In the genomic region with DNA sequence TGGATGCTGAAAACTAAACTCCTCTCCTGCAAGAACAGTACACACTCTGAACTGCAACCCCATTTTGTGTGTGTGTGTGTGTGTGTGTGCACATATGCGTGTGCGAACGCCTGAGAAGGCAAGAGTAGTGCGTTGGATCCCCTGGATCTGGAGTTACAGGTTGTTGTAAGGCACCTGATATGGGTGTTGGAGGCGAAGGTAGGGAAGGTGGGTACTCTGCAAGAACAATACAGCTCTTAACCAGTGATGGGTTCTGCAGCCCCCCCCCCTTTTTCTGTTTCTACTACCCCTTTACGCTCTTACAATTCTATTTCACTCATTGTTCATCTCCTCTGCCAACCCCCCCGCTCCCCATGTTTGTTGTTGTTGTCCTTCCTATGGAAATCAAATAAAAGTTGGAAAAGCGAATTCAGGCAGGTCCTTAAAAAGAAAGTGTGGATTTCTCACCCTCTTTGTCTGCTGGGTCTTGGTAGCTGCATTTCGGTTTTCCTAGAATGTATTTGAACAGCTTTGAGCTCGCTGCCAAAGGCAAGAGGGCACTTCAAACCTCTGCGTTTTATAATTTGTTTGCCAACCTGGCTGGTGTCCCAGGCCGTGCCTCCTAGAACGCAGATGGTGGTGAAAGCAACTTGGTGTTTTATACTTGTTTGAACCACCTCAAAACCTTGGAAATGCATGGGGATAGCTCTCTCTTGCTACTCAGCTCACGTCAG, we compare ENCODE assay signal across 9 mouse cellular contexts. TPM values are rescaled to one million over a fixed set of nuclear protein-coding genes. Genes with fewer than 3 reads are reported as not detected.
DNase-seq lines count a peak whose midpoint lies in the region; ATAC-seq and TF ChIP-seq lines count a peak whose summit lies in the region.
"Had no signal": no experiment of that assay in that cellular context is flagged by ENCODE, and none has a peak within 500 bp of the region (broad histone marks: within the 10 kb centered on the region; RNA-seq: fewer than 3 reads in every experiment).

No protein-coding gene starts in this region.

- no peak overlapping the region for H3K4me3 ChIP-seq in forebrain, embryonic 14.5 days (ENCODE audit: low read depth, low read length)
- no peak overlapping the region for H3K4me3 ChIP-seq in forebrain, embryonic 12.5 days (replicated peaks)
- H3K4me3 ChIP-seq in liver, adult 2 months (ENCODE audit: insufficient read depth, low read depth, low read length), result no peak overlapping the region
- H3K4me3 ChIP-seq in liver, embryonic 12.5 days, result no peak overlapping the region
- no peak overlapping the region for H3K4me3 ChIP-seq in midbrain, embryonic 15.5 days
- H3K4me3 ChIP-seq: megakaryocyte, embryonic 14.5 days had no signal

- H3K36me3 ChIP-seq in forebrain, embryonic 14.5 days (ENCODE audit: control insufficient read depth, insufficient read depth, low read length), result no peaks in the 10 kb centered on the region
- no peaks in the 10 kb centered on the region for H3K36me3 ChIP-seq in forebrain, embryonic 12.5 days (replicated peaks)
- H3K36me3 ChIP-seq in liver, adult 2 months (ENCODE audit: control insufficient read depth, insufficient read depth, low read length), result no peaks in the 10 kb centered on the region
- no peaks in the 10 kb centered on the region for H3K36me3 ChIP-seq in liver, embryonic 12.5 days
- H3K36me3 ChIP-seq in midbrain, embryonic 15.5 days (replicated peaks), result no peaks in the 10 kb centered on the region

- no peaks in the 10 kb centered on the region for H3K27me3 ChIP-seq in forebrain, embryonic 14.5 days (replicated peaks; ENCODE audit: control insufficient read depth, insufficient read depth, low read length)
- peaks cover 14% of the 10 kb centered on the region for H3K27me3 ChIP-seq in forebrain, embryonic 12.5 days
- no peaks in the 10 kb centered on the region; the same call in 1 of the 2 replicates for H3K27me3 ChIP-seq in liver, adult 2 months (ENCODE audit: control insufficient read depth, insufficient read depth, low read length)
- H3K27me3 ChIP-seq in liver, embryonic 12.5 days (replicated peaks), result no peaks in the 10 kb centered on the region
- H3K27me3 ChIP-seq in midbrain, embryonic 15.5 days (replicated peaks), result no peaks in the 10 kb centered on the region
- H3K27me3 ChIP-seq: megakaryocyte, embryonic 14.5 days had no signal

- peak; percentile 60 for ATAC-seq in forebrain, embryonic 14.5 days
- ATAC-seq in forebrain, embryonic 12.5 days (ENCODE audit: low FRiP score), result no peak
- ATAC-seq in liver, embryonic 12.5 days, result no peak
- ATAC-seq in midbrain, embryonic 15.5 days (replicated peaks), result no peak

- TF ChIP-seq POLR2A in liver, adult 2 months (IDR thresholded peaks at IDR 0.05; ENCODE audit: extremely low read depth, insufficient read depth, low read length), result no peak

- no peaks in the 10 kb centered on the region for H3K79me2 ChIP-seq in liver, adult 2 months (ENCODE audit: control insufficient read depth, insufficient read depth, low read length)

- no peaks in the 10 kb centered on the region for H3K9me3 ChIP-seq in forebrain, embryonic 14.5 days (replicated peaks; ENCODE audit: control insufficient read depth, low read length)
- no peaks in the 10 kb centered on the region for H3K9me3 ChIP-seq in forebrain, embryonic 12.5 days
- no peaks in the 10 kb centered on the region for H3K9me3 ChIP-seq in liver, embryonic 12.5 days (replicated peaks)
- no peaks in the 10 kb centered on the region for H3K9me3 ChIP-seq in midbrain, embryonic 15.5 days
- H3K9me3 ChIP-seq: megakaryocyte, embryonic 14.5 days had no signal

- H3K9ac ChIP-seq in forebrain, embryonic 14.5 days (ENCODE audit: low read length), result no peak overlapping the region
- no peak overlapping the region for H3K9ac ChIP-seq in forebrain, embryonic 12.5 days
- no peak overlapping the region for H3K9ac ChIP-seq in liver, adult 2 months (ENCODE audit: low read depth, low read length)
- H3K9ac ChIP-seq in liver, embryonic 12.5 days, result no peak overlapping the region
- H3K9ac ChIP-seq in midbrain, embryonic 15.5 days, result no peak overlapping the region

- TF ChIP-seq CTCF in liver, adult 2 months (IDR thresholded peaks at IDR 0.05; ENCODE audit: low read depth, low read length), result no peak

- DNase-seq in forebrain, embryonic 14.5 days (ENCODE audit: low spot score), result peak; percentile 82
- DNase-seq in liver, adult 2 months (ENCODE audit: extremely low read depth, low read depth, low spot score), result peak; percentile 54
- peak; percentile 74 for DNase-seq in kidney, adult 9 months
- no peak for DNase-seq in neural tube, embryonic 10.5 days (ENCODE audit: extremely low spot score, low spot score)
- no peak for DNase-seq in ovary, postnatal 10 days (ENCODE audit: low spot score)

- H3K27ac ChIP-seq in forebrain, embryonic 14.5 days (ENCODE audit: low read depth, low read length), result peak overlapping the region; percentile 50; the same call in 1 of the 2 replicates
- H3K27ac ChIP-seq in forebrain, embryonic 12.5 days, result no peak overlapping the region
- H3K27ac ChIP-seq in liver, adult 2 months (replicated peaks; ENCODE audit: insufficient read depth, low read depth, low read length), result no peak overlapping the region
- no peak overlapping the region for H3K27ac ChIP-seq in liver, embryonic 12.5 days
- H3K27ac ChIP-seq in midbrain, embryonic 15.5 days, result 0 out of 2 replicates have a peak overlapping the region, but pooled peaks have one; percentile 17

- H3K4me1 ChIP-seq in forebrain, embryonic 14.5 days (ENCODE audit: control insufficient read depth, insufficient read depth, low read length), result peaks cover 25% of the 10 kb centered on the region
- H3K4me1 ChIP-seq in forebrain, embryonic 12.5 days, result peaks cover 46% of the 10 kb centered on the region
- no peaks in the 10 kb centered on the region for H3K4me1 ChIP-seq in liver, adult 2 months (ENCODE audit: control insufficient read depth, insufficient read depth, low read length)
- no peaks in the 10 kb centered on the region for H3K4me1 ChIP-seq in liver, embryonic 12.5 days
- peaks cover 46% of the 10 kb centered on the region for H3K4me1 ChIP-seq in midbrain, embryonic 15.5 days
- H3K4me1 ChIP-seq: megakaryocyte, embryonic 14.5 days had no signal

- 58% methylated on average over 14 of the region's 14 CpGs for WGBS in forebrain, embryonic 14.5 days
- WGBS in forebrain, embryonic 12.5 days, result 87% methylated on average over 14 of the region's 14 CpGs
- WGBS in liver, adult 2 months, result 64% methylated on average over 14 of the region's 14 CpGs
- 73% methylated on average over 14 of the region's 14 CpGs for WGBS in liver, embryonic 12.5 days (ENCODE audit: insufficient replicate concordance)
- WGBS in midbrain, embryonic 15.5 days, result 78% methylated on average over 14 of the region's 14 CpGs

- no peak overlapping the region for H3K4me2 ChIP-seq in forebrain, embryonic 14.5 days (ENCODE audit: low read length)
- H3K4me2 ChIP-seq in forebrain, embryonic 12.5 days, result no peak overlapping the region
- no peak overlapping the region for H3K4me2 ChIP-seq in liver, embryonic 12.5 days
- H3K4me2 ChIP-seq in midbrain, embryonic 15.5 days, result no peak overlapping the region

RNA-seq across cellular contexts. Expression of a gene that starts 24.4 kb away (rescaled TPM):
- polyA plus RNA-seq in forebrain, embryonic 14.5 days (2014; fragmentation: Nextera tagmentation; extraction: Ambion mirVana), result 14.9 and 16.2 TPM in 2 replicates
- 28.8 and 39.6 TPM in 2 replicates for polyA plus RNA-seq in forebrain, embryonic 12.5 days (2016; fragmentation: Nextera tagmentation; extraction: Ambion mirVana)
- total RNA-seq in liver, adult 2 months (2014; rRNA removed), result 0.46 and 0.67 TPM in 2 replicates
- polyA plus RNA-seq in liver, adult 2 months (2012; rRNA removed), result 1.1 and 2.3 TPM in 2 replicates
- polyA plus RNA-seq in liver, embryonic 12.5 days (2016; fragmentation: Nextera tagmentation; extraction: Ambion mirVana), result 6.1 and 7.4 TPM in 2 replicates
- 41.8 and 48.7 TPM in 2 replicates for polyA plus RNA-seq in midbrain, embryonic 15.5 days (2015; fragmentation: Nextera tagmentation; extraction: Ambion mirVana)

Comparison
In these comparisons a context has a peak if more than half of its experiments do, and no peak if none do; other contexts are left out.
1. H3K27ac ChIP-seq: peak in forebrain, embryonic 14.5 days (single experiment) and midbrain, embryonic 15.5 days (single experiment); none in forebrain, embryonic 12.5 days (single experiment), liver, adult 2 months (single experiment) and liver, embryonic 12.5 days (single experiment).
2. DNase-seq: peak in forebrain, embryonic 14.5 days (single experiment), liver, adult 2 months (single experiment) and kidney, adult 9 months (single experiment); none in neural tube, embryonic 10.5 days (single experiment) and ovary, postnatal 10 days (single experiment).